Mouse (Mus musculus) ES-E14 (cell line): ENCODE measurements at regions not wholly inside any gene's neighbourhood (a gene's known extent, or its start where the extent isn't known, plus 50 kb on each side); places are given as distances from the start of the nearest gene placed in this dataset.

ENCODE experiments used
- CHD2 ChIP-seq: IDR thresholded peaks from 2 replicates; pipeline ENCODE4 v1.6.1; 2014; ENCODE audit warnings: mild to moderate bottlenecking, low read depth, low read length, inconsistent platforms
- HCFC1 ChIP-seq: IDR thresholded peaks from 2 replicates; pipeline ENCODE4 v1.6.1; 2012; ENCODE audit warnings: low read length, inconsistent platforms, borderline replicate concordance; ENCODE audit not compliant: insufficient read depth
- ZC3H11A ChIP-seq: IDR thresholded peaks from 2 replicates; pipeline ENCODE4 v1.6.1; 2012; ENCODE audit warnings: low read depth, mild to moderate bottlenecking, inconsistent platforms, low read length, borderline replicate concordance

DNA sequence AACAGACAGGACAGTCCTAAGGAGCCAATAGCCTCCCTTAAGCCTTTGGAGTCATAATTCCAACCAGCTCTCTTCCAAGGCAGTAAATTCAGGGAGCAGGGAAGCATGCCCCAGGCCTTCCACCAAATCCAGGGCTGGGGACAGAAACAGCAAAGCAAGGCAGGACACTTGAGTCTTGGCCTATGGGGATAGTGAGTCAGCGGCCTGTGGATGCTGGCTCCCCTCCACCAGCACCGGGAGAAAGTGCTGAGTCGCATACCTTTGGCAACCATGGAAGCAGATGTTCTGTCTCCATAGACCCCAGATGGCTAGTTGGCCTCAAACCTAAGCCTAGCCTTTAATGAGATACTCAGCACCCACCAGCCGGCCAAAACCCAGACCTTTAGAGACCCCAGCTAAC lies 133.8 kb upstream of the Six2 start:
- TF ChIP-seq HCFC1 (no peak), ZC3H11A (no peak), CHD2 (no peak)
